Mouse (Mus musculus): Measurements from ENCODE around the gene Ppp1r9b. TPM values are rescaled to one million over a fixed set of nuclear protein-coding genes. Genes with fewer than 3 reads are reported as not detected.
"Not testable (repeated sequence)": the region's sequence is repeated elsewhere in the genome, so short reads cannot be mapped to it uniquely, and the experiment has no call there.

The Ppp1r9b gene
- total RNA-seq, 1 experiment from 2014 or later = 141 TPM

- no peak for ATAC-seq (replicated peaks; ENCODE audit: insufficient number of reproducible peaks, low FRiP score, low TSS enrichment, poor library complexity, severe bottlenecking)
Observed at GRCm38 (mm10) chr11:95009629-95010014, 18.8 kb downstream of the Ppp1r9b start, which contains the start of gene Samd14. Samd14 (plus strand) TSS chr11:95009879.

GRCm38 (mm10) chr11:95010141-95010739 lies 19.4 kb downstream of the Ppp1r9b start:
- ATAC-seq (replicated peaks; ENCODE audit: insufficient number of reproducible peaks, low FRiP score, low TSS enrichment, poor library complexity, severe bottlenecking) = no peak

GRCm38 (mm10) chr11:95010841-95011403 lies 20.1 kb downstream of the Ppp1r9b start:
- ATAC-seq (replicated peaks; ENCODE audit: insufficient number of reproducible peaks, low FRiP score, low TSS enrichment, poor library complexity, severe bottlenecking) = not testable (repeated sequence)

GRCm38 (mm10) chr11:95011416-95011815 lies 20.6 kb downstream of the Ppp1r9b start:
- ATAC-seq (replicated peaks; ENCODE audit: insufficient number of reproducible peaks, low FRiP score, low TSS enrichment, poor library complexity, severe bottlenecking) = no peak

GRCm38 (mm10) chr11:95012075-95012474 lies 21.2 kb downstream of the Ppp1r9b start:
- no peak for ATAC-seq (replicated peaks; ENCODE audit: insufficient number of reproducible peaks, low FRiP score, low TSS enrichment, poor library complexity, severe bottlenecking)

GRCm38 (mm10) chr11:95012487-95012886 lies 21.7 kb downstream of the Ppp1r9b start:
- ATAC-seq (replicated peaks; ENCODE audit: insufficient number of reproducible peaks, low FRiP score, low TSS enrichment, poor library complexity, severe bottlenecking) = no peak

- ATAC-seq (replicated peaks; ENCODE audit: insufficient number of reproducible peaks, low FRiP score, low TSS enrichment, poor library complexity, severe bottlenecking) = no peak
Observed at GRCm38 (mm10) chr11:95015484-95015883, 24.6 kb downstream of the Ppp1r9b start.

- ATAC-seq (replicated peaks; ENCODE audit: insufficient number of reproducible peaks, low FRiP score, low TSS enrichment, poor library complexity, severe bottlenecking) = no peak
Observed at GRCm38 (mm10) chr11:95022237-95022992, 31.6 kb downstream of the Ppp1r9b start.

- ATAC-seq (replicated peaks; ENCODE audit: insufficient number of reproducible peaks, low FRiP score, low TSS enrichment, poor library complexity, severe bottlenecking) = no peak
Observed at GRCm38 (mm10) chr11:95023481-95023880, 32.6 kb downstream of the Ppp1r9b start.

- no peak for ATAC-seq (replicated peaks; ENCODE audit: insufficient number of reproducible peaks, low FRiP score, low TSS enrichment, poor library complexity, severe bottlenecking)
Observed at GRCm38 (mm10) chr11:95024439-95025184, 33.8 kb downstream of the Ppp1r9b start.

- ATAC-seq (replicated peaks; ENCODE audit: insufficient number of reproducible peaks, low FRiP score, low TSS enrichment, poor library complexity, severe bottlenecking) = no peak
Observed at GRCm38 (mm10) chr11:95025227-95026012, 34.6 kb downstream of the Ppp1r9b start.

- no peak for ATAC-seq (replicated peaks; ENCODE audit: insufficient number of reproducible peaks, low FRiP score, low TSS enrichment, poor library complexity, severe bottlenecking)
Observed at GRCm38 (mm10) chr11:95026090-95026542, 35.3 kb downstream of the Ppp1r9b start.

- ATAC-seq (replicated peaks; ENCODE audit: insufficient number of reproducible peaks, low FRiP score, low TSS enrichment, poor library complexity, severe bottlenecking) = no peak
Observed at GRCm38 (mm10) chr11:95026849-95027248, 36.0 kb downstream of the Ppp1r9b start.

- ATAC-seq (replicated peaks; ENCODE audit: insufficient number of reproducible peaks, low FRiP score, low TSS enrichment, poor library complexity, severe bottlenecking) = no peak
Observed at GRCm38 (mm10) chr11:95027850-95028470, 37.1 kb downstream of the Ppp1r9b start.

- ATAC-seq (replicated peaks; ENCODE audit: insufficient number of reproducible peaks, low FRiP score, low TSS enrichment, poor library complexity, severe bottlenecking) = no peak
Observed at GRCm38 (mm10) chr11:95032945-95033344, 42.1 kb downstream of the Ppp1r9b start.

GRCm38 (mm10) chr11:95033617-95034016 lies 42.8 kb downstream of the Ppp1r9b start:
- no peak for ATAC-seq (replicated peaks; ENCODE audit: insufficient number of reproducible peaks, low FRiP score, low TSS enrichment, poor library complexity, severe bottlenecking)

- no peak for ATAC-seq (replicated peaks; ENCODE audit: insufficient number of reproducible peaks, low FRiP score, low TSS enrichment, poor library complexity, severe bottlenecking)
Observed at GRCm38 (mm10) chr11:95034902-95035301, 44.1 kb downstream of the Ppp1r9b start.

- ATAC-seq (replicated peaks; ENCODE audit: insufficient number of reproducible peaks, low FRiP score, low TSS enrichment, poor library complexity, severe bottlenecking) = no peak
Observed at GRCm38 (mm10) chr11:95036521-95036920, 45.7 kb downstream of the Ppp1r9b start.

All from monocyte, adult 5-6 weeks (primary cell).